Mouse (Mus musculus) layer of hippocampus, adult 9-10 months (tissue): Measurements from ENCODE around the gene Kansl1l.
"Not testable (repeated sequence)": the region's sequence is repeated elsewhere in the genome, so short reads cannot be mapped to it uniquely, and the experiment has no call there.

Source experiments
- DNase-seq: peaks from one replicate; pipeline ENCODE4 v3.0.0; 2022; ENCODE audit warnings: low spot score

The Kansl1l gene

GRCm38 (mm10) chr1:66699630-66700029 lies 117.7 kb downstream of the Kansl1l start:
- not testable (repeated sequence) for DNase-seq

GRCm38 (mm10) chr1:66695296-66695695 lies 122.1 kb downstream of the Kansl1l start:
- DNase-seq = no peak

- no peak for DNase-seq
Observed at GRCm38 (mm10) chr1:66694266-66694665, 123.1 kb downstream of the Kansl1l start.

GRCm38 (mm10) chr1:66692780-66693392 lies 124.5 kb downstream of the Kansl1l start:
- DNase-seq = no peak

- DNase-seq = no peak
Observed at GRCm38 (mm10) chr1:66692308-66692707, 125.1 kb downstream of the Kansl1l start.

GRCm38 (mm10) chr1:66691772-66692171 lies 125.6 kb downstream of the Kansl1l start:
- DNase-seq = no peak

GRCm38 (mm10) chr1:66682974-66683373 lies 134.4 kb downstream of the Kansl1l start:
- no peak for DNase-seq

- no peak for DNase-seq
Observed at GRCm38 (mm10) chr1:66678662-66679061, 138.7 kb downstream of the Kansl1l start.

GRCm38 (mm10) chr1:66677928-66678327 lies 139.4 kb downstream of the Kansl1l start:
- DNase-seq = no peak

GRCm38 (mm10) chr1:66672812-66673211 lies 144.6 kb downstream of the Kansl1l start:
- no peak for DNase-seq

- no peak for DNase-seq
Observed at GRCm38 (mm10) chr1:66671475-66671874, 145.9 kb downstream of the Kansl1l start.
